Mouse (Mus musculus) stomach, embryonic 14.5 days (tissue): ENCODE measurements around the gene Cyb5b. TPM values are rescaled to one million over a fixed set of nuclear protein-coding genes. Genes with fewer than 3 reads are reported as not detected.

Experiments
- ATAC-seq: fragments of 200-750 bp; cut with Nextera tagmentation; 2 replicates; pipeline ENCODE4 v1.8.0; 2017; ENCODE audit warnings: low read depth, moderate TSS enrichment; ENCODE audit not compliant: insufficient number of reproducible peaks, insufficient read depth, low FRiP score
- H3K27ac ChIP-seq: fragments of 300-500 bp; sonication (generic); 2 replicates; pipeline ENCODE4 v1.5.1; 2014; ENCODE audit warnings: mild to moderate bottlenecking, low read length, moderate library complexity, mixed read lengths
- H3K27me3 ChIP-seq: fragments of 300-500 bp; sonication (generic); 2 replicates; pipeline ENCODE4 v1.6.1; 2014; ENCODE audit warnings: low read length, control low read depth, mixed read lengths; ENCODE audit not compliant: control insufficient read depth, insufficient read depth
- H3K36me3 ChIP-seq: fragments of 300-500 bp; sonication (generic); 2 replicates; pipeline ENCODE4 v1.6.1; 2014; ENCODE audit warnings: mild to moderate bottlenecking, control low read depth, low read length, moderate library complexity, mixed read lengths; ENCODE audit not compliant: control insufficient read depth, insufficient read depth
- H3K4me1 ChIP-seq: fragments of 300-500 bp; sonication (generic); 2 replicates; pipeline ENCODE4 v1.6.1; 2014; ENCODE audit warnings: low read length, control low read depth, mixed read lengths; ENCODE audit not compliant: control insufficient read depth, insufficient read depth
- H3K4me2 ChIP-seq: fragments of 300-500 bp; sonication (generic); replicated peaks from 2 replicates; pipeline ENCODE4 v1.6.1; 2014; ENCODE audit warnings: low read depth, low read length, control low read depth
- H3K4me3 ChIP-seq: fragments of 300-500 bp; sonication (generic); 2 replicates; pipeline ENCODE4 v1.5.1; 2014; ENCODE audit warnings: low read depth, low read length, control low read depth
- H3K9ac ChIP-seq: fragments of 300-500 bp; sonication (generic); replicated peaks from 2 replicates; pipeline ENCODE4 v1.6.1; 2014; ENCODE audit warnings: low read depth, mild to moderate bottlenecking, control low read depth, low read length, moderate library complexity, mixed read lengths
- H3K9me3 ChIP-seq: fragments of 300-500 bp; sonication (generic); 2 replicates; pipeline ENCODE4 v1.6.1; 2016; ENCODE audit warnings: low read depth, low read length, control low read depth; ENCODE audit not compliant: control insufficient read depth
- WGBS: fragments of 180-500 bp; shearing (Covaris S2); extraction: QIAGEN DNeasy Blood & Tissue Kit; methylation state at CpG from one replicate; pipeline ENCODE4 v1.1.7; 2014; 5-methylcytosine and 5-hydroxymethylcytosine counted together
- polyA plus RNA-seq: library from polyadenylated mRNA; unstranded; fragments of >200 nt; fragmentation: Nextera tagmentation; extraction: Ambion mirVana; gene quantifications from 2 replicates; pipeline ENCODE4 v1.2.1, GENCODE M21; 2014

Gene Cyb5b
- polyA plus RNA-seq, 1 experiment from 2014 or later: 89.6 TPM

GRCm38 (mm10) chr8:107167848-107168247 lies 17.4 kb downstream of the Cyb5b start:
- ATAC-seq: no peak
- no peak overlapping the region for H3K4me2 ChIP-seq
- H3K9me3 ChIP-seq: no peaks in the 10 kb centered on the region
- peaks cover 6% of the 10 kb centered on the region; the same call in 1 of the 2 replicates for H3K4me1 ChIP-seq
- no peak overlapping the region for H3K9ac ChIP-seq
- peaks cover 33% of the 10 kb centered on the region for H3K36me3 ChIP-seq
- no peak overlapping the region for H3K27ac ChIP-seq
- no peaks in the 10 kb centered on the region for H3K27me3 ChIP-seq
- no peak overlapping the region for H3K4me3 ChIP-seq
- 93% methylated on average over 5 of the region's 5 CpGs for WGBS

GRCm38 (mm10) chr8:107172152-107172551 lies 21.7 kb downstream of the Cyb5b start:
- Histone ChIP-seq H3K9ac (no peak overlapping the region), H3K4me3 (no peak overlapping the region), H3K36me3 (peaks cover 47% of the 10 kb centered on the region), H3K27me3 (no peaks in the 10 kb centered on the region), H3K27ac (no peak overlapping the region), H3K4me1 (no peaks in the 10 kb centered on the region), H3K4me2 (no peak overlapping the region), H3K9me3 (no peaks in the 10 kb centered on the region)
- ATAC-seq: no peak
- WGBS: 80% methylated on average over 8 of the region's 8 CpGs

GRCm38 (mm10) chr8:107172969-107173645 lies 22.7 kb downstream of the Cyb5b start:
- Histone ChIP-seq H3K9me3 (peaks cover 2% of the 10 kb centered on the region; the same call in 1 of the 2 replicates), H3K27ac (no peak overlapping the region), H3K4me3 (no peak overlapping the region), H3K4me2 (no peak overlapping the region), H3K9ac (no peak overlapping the region), H3K27me3 (no peaks in the 10 kb centered on the region), H3K36me3 (peaks cover 52% of the 10 kb centered on the region), H3K4me1 (no peaks in the 10 kb centered on the region)
- 84% methylated on average over 9 of the region's 9 CpGs for WGBS
- ATAC-seq: no peak

- no peaks in the 10 kb centered on the region for H3K4me1 ChIP-seq
- no peak overlapping the region for H3K4me3 ChIP-seq
Measured at GRCm38 (mm10) chr8:107181122-107181521, 30.7 kb downstream of the Cyb5b start.

GRCm38 (mm10) chr8:107184996-107185395 lies 34.6 kb downstream of the Cyb5b start:
- 54% methylated on average over 3 of the region's 3 CpGs for WGBS
- Histone ChIP-seq H3K27ac (no peak overlapping the region), H3K27me3 (no peaks in the 10 kb centered on the region), H3K4me3 (no peak overlapping the region), H3K36me3 (peaks cover 32% of the 10 kb centered on the region; the same call in 1 of the 2 replicates), H3K4me1 (no peaks in the 10 kb centered on the region), H3K9me3 (no peaks in the 10 kb centered on the region), H3K4me2 (no peak overlapping the region), H3K9ac (no peak overlapping the region)
- ATAC-seq: no peak

More at GRCm38 (mm10) chr8:107181122-107181521, 30.7 kb downstream of the Cyb5b start:
- WGBS: 94% methylated on average over 6 of the region's 6 CpGs
- Histone ChIP-seq H3K27me3 (no peaks in the 10 kb centered on the region), H3K9me3 (peaks cover 4% of the 10 kb centered on the region; the same call in 1 of the 2 replicates), H3K4me2 (no peak overlapping the region), H3K27ac (no peak overlapping the region), H3K36me3 (peaks cover 59% of the 10 kb centered on the region), H3K9ac (no peak overlapping the region)
- ATAC-seq: no peak

GRCm38 (mm10) chr8:107186659-107187390 lies 36.4 kb downstream of the Cyb5b start:
- no peak for ATAC-seq
- H3K27me3 ChIP-seq: no peaks in the 10 kb centered on the region
- WGBS: 75% methylated on average over 15 of the region's 15 CpGs
- no peaks in the 10 kb centered on the region for H3K9me3 ChIP-seq
- no peaks in the 10 kb centered on the region for H3K4me1 ChIP-seq
- H3K9ac ChIP-seq: no peak overlapping the region
- no peak overlapping the region for H3K27ac ChIP-seq
- H3K4me2 ChIP-seq: no peak overlapping the region
- H3K36me3 ChIP-seq: peaks cover 23% of the 10 kb centered on the region; the same call in 1 of the 2 replicates
- H3K4me3 ChIP-seq: no peak overlapping the region

GRCm38 (mm10) chr8:107187631-107188030 lies 37.2 kb downstream of the Cyb5b start:
- H3K27ac ChIP-seq: no peak overlapping the region
- H3K4me2 ChIP-seq: no peak overlapping the region
- peaks cover 19% of the 10 kb centered on the region; the same call in 1 of the 2 replicates for H3K36me3 ChIP-seq
- WGBS: 80% methylated on average over 5 of the region's 5 CpGs
- no peaks in the 10 kb centered on the region for H3K4me1 ChIP-seq
- ATAC-seq: no peak
- H3K9ac ChIP-seq: no peak overlapping the region
- H3K9me3 ChIP-seq: no peaks in the 10 kb centered on the region
- no peaks in the 10 kb centered on the region for H3K27me3 ChIP-seq
- H3K4me3 ChIP-seq: no peak overlapping the region

GRCm38 (mm10) chr8:107192631-107193030 lies 42.2 kb downstream of the Cyb5b start:
- Histone ChIP-seq H3K9ac (no peak overlapping the region), H3K36me3 (no peaks in the 10 kb centered on the region), H3K4me1 (no peaks in the 10 kb centered on the region), H3K27me3 (no peaks in the 10 kb centered on the region), H3K4me3 (no peak overlapping the region), H3K9me3 (no peaks in the 10 kb centered on the region), H3K27ac (no peak overlapping the region), H3K4me2 (no peak overlapping the region)
- 65% methylated on average over 8 of the region's 8 CpGs for WGBS
- no peak for ATAC-seq
